Mouse (Mus musculus): ENCODE data around the gene Snrk. TPM values are rescaled to one million over a fixed set of nuclear protein-coding genes. Genes with fewer than 3 reads are reported as not detected.

Gene Snrk
- total RNA-seq, 2 experiments from 2014 or later = 133 to 167 TPM

DNA sequence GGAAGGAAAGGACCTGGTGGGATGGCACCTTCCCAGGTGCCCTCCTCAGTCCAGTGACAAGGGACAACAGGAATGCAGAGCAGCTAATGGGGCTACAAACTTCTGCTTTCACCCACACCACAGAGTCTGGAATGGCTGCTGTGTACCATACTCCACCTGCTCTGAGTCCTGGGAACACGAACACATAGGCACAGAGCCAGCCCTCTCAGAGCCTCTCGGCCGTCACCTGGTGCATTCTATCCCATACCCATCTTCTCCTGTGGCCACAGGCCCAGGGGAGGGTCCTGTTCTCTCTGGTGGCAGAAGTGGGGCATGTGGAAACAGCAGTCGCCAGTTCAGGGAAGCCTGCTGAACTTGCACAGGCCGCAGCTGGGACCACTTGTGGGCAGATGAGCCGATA is 57.7 kb downstream of the Snrk start:
- intact Hi-C loops (cut with DNase I) = no loop called here
- DNase-seq = no peak

DNA sequence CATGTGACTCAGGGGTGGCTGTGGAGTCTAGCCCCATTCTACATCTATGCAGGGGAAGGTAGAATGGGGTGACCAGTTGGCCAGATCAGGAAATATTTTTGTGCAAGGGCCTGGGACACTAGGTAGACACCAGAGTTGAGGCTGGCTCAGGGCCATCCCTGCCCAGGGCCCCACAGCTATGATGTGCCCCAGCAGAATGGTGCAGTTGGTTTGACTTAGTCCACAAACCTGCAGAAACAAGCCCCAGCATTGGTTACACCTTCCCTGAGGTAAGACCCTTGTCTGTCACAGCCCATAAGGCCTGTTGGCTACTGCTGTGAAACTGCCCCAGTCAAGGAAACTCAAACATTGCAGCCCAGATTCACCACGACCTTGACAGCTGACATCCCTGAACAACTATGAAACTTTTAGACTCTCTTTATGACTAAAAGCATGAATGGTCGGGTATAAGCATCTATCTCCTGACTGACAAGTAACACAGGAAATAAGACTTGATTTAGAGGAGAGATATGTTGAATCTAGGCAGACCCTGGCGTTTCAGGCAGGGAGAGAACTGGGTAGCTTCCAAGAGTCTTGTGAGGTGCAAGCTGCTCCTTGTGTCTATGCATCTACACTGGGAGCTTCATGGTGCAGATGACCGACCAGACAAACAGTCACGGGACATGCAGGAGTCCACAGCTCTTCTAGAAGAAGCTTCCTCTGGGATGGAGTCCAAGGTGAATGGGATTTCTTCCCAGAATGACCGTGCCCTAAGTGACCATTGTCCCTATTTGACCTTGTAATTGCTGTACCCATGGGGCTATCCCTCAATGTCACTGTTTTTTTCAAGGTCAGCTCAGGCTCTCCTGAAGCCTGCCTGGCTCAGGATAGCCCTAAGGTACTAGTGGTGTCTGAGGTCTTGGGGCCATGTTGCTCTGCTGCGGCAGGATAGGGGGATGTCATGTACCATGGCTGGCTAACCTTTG is 60.5 kb downstream of the Snrk start:
- DNase-seq = peak in 1 of 2 experiments; percentile 53
- intact Hi-C loops (cut with DNase I) = no loop called here

DNA sequence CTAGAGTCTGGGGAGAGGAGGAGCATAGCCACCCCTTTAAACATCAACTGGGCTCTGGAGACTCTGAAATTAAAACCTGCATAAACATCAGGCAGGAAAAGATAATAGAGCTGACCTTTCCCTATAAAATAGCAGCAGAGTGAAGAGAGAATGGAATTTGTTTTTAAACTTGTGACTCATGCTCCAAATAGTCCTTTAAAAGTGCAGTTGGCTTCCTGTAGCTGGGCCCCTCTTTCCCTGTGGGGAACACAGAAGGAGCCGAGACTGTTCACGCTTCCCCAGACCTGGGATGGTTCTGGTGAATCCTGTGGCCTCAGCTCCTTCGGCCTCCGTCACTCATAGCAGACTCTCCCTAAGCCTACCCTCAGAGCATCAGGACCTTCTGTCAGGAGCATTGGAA is 61.4 kb downstream of the Snrk start:
- intact Hi-C loops (cut with DNase I) = no loop called here
- no peak for DNase-seq

DNA sequence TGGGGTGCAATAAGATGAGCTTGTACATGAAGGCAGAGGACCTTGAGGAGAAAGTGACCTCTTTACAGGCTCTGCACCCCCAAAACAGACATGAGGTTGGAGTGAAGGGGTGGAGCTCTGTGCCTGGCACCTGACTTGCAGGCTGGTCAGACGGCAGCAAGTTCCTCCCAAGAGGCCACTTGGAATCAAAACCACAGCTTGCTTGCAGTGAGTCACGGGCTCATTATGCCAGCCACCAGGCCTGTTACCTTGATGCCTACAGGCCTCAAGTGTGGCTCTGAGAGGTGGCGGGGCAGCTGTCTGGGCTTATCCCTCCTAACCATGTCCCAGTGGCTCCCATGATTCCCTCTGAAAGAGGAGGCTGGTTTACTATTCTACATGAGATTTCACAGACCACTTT is 63.0 kb downstream of the Snrk start:
- intact Hi-C loops (cut with DNase I) = no loop called here

DNA sequence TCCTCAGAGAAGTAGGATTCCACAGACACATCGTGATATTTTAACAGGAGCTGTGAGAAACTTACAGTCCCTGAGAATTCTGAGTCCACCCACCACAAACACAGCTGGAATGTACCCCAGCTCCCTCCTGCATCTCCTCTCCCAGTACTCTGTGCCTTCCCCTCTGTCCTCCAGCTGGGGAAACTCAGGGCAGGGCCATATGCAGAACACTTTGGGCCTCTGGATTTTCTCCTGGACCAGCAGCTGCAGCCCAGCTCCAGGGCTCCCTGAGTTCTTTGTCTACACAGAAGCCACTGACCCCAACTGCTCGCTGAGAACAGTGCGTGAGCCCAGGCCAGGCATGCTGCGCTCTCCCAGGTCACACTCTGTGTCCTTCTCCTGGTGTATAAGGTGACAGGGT is 66.0 kb downstream of the Snrk start:
- intact Hi-C loops (cut with DNase I) = no loop called here
- no peak for DNase-seq

More for the DNA sequence above, 63.0 kb downstream of the Snrk start:
- no peak for DNase-seq

DNA sequence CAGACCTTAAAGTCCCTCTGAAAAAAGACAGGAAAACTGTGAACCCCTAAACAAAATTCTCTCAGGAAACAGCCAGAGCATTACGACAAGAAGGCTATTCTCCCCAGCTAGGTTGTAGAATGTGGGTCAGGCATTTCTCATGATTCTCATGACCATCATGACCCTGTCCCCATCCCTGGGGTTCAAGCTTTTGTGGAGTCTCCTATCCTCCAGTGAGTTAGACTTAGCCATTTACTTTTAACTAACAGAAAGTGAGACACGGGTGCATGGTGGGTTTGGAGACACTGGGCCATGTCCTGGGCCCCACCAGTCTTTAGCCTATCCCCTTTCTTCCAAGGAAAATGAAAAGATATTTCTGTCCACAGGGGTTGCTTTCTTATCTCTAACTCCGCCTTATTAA is 67.3 kb downstream of the Snrk start:
- intact Hi-C loops (cut with DNase I) = no loop called here
- DNase-seq = no peak

DNA sequence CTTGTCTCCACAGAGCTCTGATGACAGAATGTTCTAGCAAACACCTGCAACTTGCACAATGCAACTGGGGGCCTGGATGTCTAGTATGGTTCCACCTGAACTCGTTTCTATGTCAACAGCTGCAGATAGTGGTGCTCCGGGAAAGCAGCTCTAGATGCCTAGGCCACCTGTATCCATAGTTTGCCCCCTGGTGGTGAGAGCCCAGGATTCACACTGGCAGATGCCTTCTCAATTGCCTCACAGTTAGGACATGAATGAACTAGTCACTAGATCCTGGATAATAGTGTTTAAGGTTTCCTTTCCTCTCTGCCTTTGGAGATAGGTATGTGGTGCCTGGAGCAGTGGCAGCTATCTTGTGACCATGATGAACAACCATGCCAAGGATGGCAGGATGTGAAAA is 68.0 kb downstream of the Snrk start:
- intact Hi-C loops (cut with DNase I) = loop anchor here (1.0 kb wide), 2 partner anchors 65 to 167 kb away; no protein-coding TSS in a partner anchor
- DNase-seq = peak; percentile 91

DNA sequence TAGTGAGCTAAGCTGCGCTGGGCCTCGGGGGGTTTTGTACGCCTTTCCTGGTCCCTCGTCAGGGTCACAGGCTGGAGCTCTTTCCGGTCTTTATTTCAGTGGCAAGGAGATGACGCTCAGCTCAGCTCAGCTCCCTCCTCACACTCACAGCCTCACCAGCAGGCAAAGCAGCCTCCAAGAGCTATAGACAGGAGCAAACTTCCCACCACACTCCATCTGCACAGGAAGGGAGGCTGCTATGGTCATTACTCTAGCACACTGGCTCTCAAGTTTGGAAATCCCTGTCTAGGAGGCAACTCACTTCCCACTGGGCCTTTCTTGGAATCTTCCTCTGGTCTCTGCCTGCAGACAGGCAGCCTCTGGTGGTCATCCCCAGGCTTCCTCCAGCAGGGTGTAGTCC is 68.9 kb downstream of the Snrk start:
- intact Hi-C loops (cut with DNase I) = loop anchor here (1.0 kb wide), 2 partner anchors 66 to 168 kb away; no protein-coding TSS in a partner anchor
- DNase-seq = peak in 1 of 2 experiments; percentile 48

DNA sequence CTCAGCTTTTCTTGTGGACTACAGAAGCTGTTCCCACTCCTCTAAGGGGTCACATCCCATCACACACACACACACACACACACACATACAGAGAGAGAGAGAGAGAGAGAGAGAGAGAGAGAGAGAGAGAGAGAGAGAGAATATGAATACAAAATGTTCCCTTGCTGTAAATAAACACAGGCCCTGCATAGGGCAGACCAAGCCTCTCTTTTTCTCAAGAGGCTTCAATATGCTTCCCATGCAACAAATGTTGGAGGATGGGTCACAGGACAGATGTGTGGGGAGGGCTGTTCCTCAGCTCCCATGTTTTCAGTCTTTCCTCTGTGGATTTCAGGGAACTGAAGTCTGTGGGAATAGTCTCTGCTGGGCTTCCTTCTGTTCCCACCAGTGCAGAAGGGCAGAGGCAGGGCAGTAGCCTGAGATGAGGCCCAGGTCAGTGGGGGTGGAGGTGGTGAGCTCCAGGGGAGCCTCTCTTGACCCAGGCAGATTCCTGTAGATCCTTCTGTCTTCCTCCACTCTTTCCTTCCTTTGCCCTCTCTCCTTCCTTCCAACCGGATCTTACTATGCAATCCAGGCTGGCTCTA is 69.7 kb downstream of the Snrk start:
- intact Hi-C loops (cut with DNase I) = no loop called here
- peak in 1 of 2 experiments; percentile 50 for DNase-seq

DNA sequence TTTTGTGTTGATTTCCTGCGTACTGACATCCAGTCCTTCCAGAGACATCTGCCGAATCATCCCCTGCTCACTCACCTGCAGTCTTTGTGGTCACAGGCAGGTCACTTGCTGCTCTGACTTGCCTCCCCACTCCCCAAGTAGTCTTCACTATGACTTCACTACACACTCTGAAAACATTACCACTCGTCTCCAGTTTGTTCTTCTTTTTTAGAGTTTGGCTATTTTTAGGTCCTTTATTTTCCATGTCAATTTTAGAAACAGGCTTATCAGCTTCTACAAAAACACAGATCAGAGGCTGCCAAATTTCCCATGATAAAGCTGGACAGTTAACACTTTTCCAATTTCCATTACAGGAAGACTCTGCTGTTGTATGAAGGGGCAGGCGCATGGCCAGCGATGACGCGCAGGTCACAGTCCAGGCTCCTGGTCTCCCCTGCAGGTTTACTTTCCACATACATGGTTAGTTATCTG is 70.4 kb downstream of the Snrk start:
- intact Hi-C loops (cut with DNase I) = no loop called here
- DNase-seq = peak; percentile 62 to 78

DNA sequence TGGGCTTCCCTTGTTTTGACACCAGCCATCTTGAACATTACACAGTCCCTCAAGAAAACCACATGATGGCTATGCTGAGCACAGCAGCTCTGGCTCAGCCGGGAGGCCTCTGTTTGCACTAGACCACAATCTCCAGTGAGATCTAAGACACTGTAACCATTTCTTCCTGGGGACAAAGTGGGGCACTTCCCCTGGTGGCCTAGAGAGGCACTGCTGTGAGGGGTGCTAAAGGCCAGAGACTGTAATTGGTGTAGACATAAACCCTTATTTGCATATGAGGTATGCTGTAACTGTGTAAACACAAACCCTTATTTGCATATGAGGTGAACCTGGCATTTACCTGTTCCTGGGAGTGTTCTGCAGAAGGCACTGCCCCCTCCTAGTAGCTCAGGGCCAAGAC is 71.7 kb downstream of the Snrk start:
- DNase-seq = no peak

DNA sequence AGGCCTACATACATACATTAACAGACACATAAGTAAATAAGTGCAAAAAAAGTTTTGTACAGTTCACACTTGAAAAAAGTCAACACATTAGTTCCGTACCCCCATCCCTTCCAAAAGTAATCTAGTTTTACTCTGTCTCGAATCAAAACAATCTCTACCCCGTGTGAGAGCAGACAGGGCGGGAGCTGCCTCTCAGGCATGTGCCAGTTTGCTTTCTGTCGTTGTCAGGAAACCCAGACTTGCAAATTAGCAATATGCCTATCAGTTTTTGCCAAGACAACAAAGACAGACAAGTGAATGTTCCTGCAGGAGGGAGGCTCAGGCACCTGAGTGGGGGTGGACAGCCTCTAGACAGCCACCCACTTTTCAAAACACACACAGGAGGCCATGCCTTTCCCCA is 76.3 kb downstream of the Snrk start:
- no peak for DNase-seq
- intact Hi-C loops (cut with DNase I) = loop anchor here (10.0 kb wide), 1 partner anchor 339 kb away; the partner anchor contains the start of gene Higd1a

More for the DNA sequence above, 71.7 kb downstream of the Snrk start:
- intact Hi-C loops (cut with DNase I) = no loop called here

DNA sequence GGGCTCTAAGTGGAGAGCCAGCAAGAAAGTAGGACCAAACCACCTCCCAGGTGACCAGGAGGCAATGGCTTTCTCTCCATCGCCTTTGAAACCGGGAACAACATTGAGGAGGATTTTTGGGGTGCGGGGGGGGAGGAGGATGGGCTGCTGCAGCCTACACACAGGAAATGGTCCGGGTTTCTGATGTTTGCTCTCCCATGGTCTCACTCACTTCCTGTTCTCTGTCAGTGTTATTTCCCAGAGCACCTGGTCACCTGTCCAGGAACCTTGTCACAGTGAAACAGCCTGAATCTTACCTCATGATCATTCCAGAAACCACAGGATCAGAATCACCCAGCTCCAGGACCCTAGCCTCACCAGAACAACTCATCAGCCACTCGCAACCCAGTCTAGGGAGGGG is 76.8 kb downstream of the Snrk start:
- intact Hi-C loops (cut with DNase I) = loop anchor here (10.0 kb wide), 1 partner anchor 339 kb away; the partner anchor contains the start of gene Higd1a
- no peak for DNase-seq

DNA sequence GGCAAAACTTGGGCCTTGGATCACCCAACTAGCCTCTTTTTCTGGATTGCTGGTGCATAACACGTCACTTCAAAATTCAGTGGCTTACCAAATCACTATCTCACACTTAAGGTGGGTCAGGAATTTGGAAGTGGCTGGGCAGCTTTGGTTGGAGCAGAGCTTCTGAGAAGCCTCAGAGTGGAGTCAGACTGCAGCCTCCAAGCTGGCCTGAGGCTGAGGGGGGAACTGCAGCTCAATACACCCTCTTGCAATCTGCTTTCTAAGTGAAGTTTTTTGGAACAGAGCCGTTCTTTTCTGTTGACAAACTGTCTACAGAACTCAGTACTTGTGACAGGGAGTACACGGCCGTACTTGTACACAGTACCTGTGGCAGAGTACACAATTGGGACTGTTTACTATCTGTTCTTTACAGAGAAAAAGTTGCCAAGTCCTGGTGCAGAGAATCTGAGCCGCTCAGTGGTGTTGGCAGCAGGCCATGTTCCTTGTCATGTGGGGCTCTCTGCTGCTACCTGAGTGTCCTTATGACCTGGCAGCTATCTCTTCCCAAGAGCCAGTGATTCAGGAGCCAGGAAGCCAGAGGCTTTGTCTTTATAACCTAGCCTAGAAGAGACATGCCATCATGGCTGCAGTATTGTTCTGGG is 78.1 kb downstream of the Snrk start:
- DNase-seq = peak; percentile 82 to 87
- intact Hi-C loops (cut with DNase I) = loop anchor here (10.0 kb wide), 1 partner anchor 340 kb away; the partner anchor contains the start of gene Higd1a

DNA sequence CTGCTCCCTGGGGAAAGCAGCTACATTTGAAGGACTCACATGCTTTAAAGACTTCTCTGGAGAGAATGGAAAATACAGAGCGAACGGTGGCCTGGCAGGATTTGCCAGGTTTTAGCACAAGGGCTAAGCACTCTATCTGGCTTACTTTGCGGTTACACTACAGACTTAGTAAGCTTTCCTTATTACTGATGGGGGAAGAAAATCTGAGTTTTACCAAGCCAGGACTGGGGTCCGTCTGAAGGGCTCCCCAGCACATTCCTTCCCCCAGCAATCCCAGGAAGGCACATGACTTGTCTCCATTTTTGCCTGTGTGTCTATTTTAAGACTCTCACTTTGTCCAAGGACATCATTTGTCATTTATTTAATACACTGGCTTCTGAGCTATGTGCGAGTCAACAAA is 80.0 kb downstream of the Snrk start:
- intact Hi-C loops (cut with DNase I) = loop anchor here (10.0 kb wide), 1 partner anchor 342 kb away; the partner anchor contains the start of gene Higd1a
- DNase-seq = no peak

DNA sequence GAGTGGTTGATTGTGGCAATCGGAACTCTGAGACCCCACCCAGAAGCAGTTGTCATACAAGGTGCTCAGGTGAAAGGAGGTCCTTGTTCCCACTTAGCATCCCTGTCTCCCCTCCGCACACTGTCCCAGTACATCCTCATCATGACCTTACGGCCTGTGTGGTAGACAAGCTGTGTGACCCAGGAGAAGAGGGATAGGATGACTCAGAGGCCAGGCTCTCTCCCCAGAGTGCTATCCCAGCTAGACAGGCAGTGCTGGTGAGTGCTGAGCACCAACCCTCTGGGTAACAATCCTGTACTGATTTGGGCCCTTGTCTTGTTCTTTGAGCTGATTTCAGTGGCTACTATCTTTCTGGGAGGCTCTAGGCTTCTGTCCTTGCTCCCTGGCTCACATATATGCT is 81.6 kb downstream of the Snrk start:
- intact Hi-C loops (cut with DNase I) = loop anchor here (1.0 to 10.0 kb wide), 3 partner anchors 78 to 344 kb away; partner anchors contain the start of gene Higd1a
- DNase-seq = no peak

DNA sequence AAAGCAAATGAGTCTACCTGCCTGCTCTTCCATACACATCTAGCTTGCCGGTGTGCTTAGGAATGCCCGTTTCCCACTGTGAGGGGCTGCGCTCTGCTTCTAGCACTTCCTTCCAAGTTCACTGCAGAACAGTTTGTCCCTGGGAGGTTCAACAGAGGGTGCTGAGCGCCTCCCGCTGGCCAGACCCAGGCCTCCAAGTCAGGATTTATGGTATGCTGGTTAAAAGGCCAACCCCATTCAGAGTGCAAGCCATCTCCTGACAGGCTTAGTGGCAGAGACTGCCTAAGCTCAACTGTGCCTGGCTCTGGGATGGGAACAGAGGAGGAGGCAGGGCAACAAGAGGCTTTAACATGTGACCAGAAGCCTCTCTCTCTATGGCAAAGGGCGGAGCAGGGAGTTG is 82.2 kb downstream of the Snrk start:
- DNase-seq = peak; percentile 89 to 91
- intact Hi-C loops (cut with DNase I) = loop anchor here (1.0 to 10.0 kb wide), 3 partner anchors 78 to 344 kb away; partner anchors contain the start of gene Higd1a

DNA sequence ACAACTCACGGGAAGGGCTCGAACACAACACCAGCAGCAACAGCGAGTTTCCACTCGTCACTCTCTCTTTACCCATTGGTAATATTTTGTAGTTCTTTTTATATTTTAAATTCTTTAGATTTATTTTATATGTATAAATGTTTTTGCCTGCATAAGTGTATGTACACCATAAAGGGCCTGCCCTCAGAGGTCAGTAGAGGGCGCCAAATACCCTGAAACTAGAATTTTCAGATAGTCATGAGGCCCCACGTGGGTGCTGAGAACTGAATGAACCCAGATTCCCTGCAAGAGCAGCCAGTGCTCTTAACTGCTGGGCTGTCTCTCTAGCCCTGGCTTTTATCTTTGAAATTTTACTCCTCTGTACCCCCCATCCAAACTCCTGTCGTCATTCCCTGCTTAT is 87.4 kb downstream of the Snrk start:
- no peak for DNase-seq
- intact Hi-C loops (cut with DNase I) = loop anchor here (2.0 kb wide), 1 partner anchor 20 kb away; no protein-coding TSS in a partner anchor

DNA sequence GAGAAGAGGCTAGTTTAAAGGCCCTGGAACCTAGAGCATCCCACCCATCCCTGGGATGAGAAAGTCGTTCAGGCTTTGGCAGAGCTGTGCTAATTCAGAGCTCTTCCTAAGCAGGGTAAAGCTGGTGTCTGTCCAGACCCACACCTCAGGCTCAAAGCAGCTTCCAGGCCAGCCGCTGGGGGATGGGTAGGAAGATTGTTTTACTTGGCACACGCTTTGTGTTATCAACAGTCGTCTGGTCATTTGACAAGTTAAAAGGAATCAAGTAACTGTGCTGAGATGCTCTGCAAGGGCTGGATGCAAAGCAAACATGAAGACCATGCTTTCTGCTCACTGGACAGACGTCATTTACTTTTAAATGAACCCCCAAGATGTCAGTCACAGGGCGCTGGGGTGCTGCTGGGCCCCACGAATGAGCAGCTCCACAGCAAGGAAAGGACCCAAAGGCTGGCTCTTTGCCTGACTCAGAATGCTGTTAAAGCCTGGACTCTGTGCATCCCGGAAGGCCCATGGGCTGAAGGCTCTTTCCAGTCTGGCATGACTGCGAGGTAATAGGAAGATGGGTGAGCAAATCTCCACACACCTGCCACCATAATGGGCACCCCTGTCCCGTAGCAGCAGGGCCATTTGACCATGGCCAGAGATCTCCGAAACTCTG is 88.6 kb downstream of the Snrk start:
- intact Hi-C loops (cut with DNase I) = loop anchor here (2.0 kb wide), 1 partner anchor 19 kb away; no protein-coding TSS in a partner anchor
- peak; percentile 63 to 65 for DNase-seq

DNA sequence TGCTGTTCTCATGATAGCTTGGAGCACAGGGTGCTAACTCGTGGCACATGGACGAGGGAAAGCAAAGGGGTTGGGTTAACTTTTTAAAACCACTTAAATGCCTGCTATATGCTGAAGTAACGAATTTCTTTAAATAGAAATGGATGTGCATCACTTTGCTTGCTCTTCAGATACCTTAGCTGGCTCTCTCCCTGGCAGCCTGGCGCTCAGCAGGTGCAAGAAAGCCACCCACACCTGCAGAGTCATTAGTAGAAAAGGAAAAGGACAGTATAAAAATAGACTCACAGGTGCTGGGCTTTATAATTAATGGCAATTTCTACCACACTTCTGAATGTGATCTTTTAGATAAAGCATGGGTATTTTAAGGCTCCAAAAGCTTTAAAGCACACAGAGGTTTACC is 91.2 kb downstream of the Snrk start:
- intact Hi-C loops (cut with DNase I) = no loop called here
- no peak for DNase-seq
